Mouse (Mus musculus) lung, postnatal 36 days (tissue): Measurements from ENCODE around the gene A3galt2.

Source experiments
- DNase-seq: peaks from one replicate; pipeline ENCODE4 v3.0.0; 2022; ENCODE audit warnings: mixed read lengths

A3galt2 gene

DNA sequence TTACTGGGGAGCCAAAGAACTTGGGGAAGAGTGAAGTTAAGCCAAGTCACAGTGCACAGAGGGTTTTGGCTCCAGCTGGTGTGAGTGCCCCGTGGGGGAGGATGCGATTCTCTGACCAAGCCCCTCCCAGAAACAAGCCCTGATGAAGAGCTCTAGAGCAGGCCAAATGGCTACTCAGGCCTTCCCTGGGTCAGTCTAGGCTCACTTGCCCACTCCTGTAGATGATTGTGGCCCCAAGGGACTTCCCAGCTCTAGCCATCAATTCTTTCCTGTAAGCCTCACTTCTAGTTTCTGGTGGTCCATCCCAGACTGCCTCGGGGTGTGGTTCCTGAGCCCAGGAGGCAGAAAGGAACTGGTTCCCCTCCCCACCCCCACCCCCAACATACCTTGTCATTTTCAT is at the start of gene A3galt2:
Gene A3galt2, plus strand, starts transcription at position 301 of the 400 bp plus-strand sequence.
- DNase-seq = no peak

DNA sequence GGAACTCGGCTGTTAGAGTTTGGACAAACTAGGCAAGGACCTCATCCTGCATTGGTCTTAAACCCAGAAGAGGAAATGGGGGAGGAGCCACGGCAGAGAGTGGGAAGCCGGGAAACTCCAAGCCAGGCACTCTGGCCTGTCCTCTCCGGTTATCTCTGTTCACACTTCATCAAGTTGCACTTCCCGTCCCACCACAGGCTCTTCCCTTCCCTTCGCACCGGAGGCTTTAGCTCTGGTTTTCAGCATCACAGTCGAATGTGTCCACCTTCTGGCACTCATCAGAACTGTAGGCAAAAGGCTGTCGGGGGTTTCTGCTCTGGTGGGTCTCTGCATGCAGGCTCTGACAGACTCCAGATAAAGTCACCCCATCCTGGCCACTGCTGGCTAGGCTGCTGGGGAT is 48.5 kb upstream of the A3galt2 start:
- DNase-seq = peak; percentile 63

DNA sequence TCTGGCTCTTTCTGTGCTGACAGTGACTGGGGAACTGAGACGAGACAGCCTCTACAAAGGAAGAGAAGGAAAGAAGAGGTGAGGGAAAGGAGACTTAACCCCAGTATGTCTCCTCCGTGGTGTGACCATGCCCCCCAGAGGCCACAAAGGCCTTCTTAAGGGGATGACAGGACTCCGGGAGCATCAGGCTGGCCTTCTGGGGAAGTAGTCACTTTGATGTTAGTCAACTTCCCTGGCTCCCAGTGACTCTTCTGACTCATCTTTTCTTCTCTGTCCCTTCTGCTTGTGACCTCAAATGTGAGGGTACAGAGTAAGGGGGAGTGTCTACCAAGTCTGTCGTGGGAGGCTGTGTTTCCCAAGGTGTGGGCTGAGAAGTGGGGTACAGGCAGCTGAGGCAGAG is 47.8 kb upstream of the A3galt2 start:
- DNase-seq = no peak

DNA sequence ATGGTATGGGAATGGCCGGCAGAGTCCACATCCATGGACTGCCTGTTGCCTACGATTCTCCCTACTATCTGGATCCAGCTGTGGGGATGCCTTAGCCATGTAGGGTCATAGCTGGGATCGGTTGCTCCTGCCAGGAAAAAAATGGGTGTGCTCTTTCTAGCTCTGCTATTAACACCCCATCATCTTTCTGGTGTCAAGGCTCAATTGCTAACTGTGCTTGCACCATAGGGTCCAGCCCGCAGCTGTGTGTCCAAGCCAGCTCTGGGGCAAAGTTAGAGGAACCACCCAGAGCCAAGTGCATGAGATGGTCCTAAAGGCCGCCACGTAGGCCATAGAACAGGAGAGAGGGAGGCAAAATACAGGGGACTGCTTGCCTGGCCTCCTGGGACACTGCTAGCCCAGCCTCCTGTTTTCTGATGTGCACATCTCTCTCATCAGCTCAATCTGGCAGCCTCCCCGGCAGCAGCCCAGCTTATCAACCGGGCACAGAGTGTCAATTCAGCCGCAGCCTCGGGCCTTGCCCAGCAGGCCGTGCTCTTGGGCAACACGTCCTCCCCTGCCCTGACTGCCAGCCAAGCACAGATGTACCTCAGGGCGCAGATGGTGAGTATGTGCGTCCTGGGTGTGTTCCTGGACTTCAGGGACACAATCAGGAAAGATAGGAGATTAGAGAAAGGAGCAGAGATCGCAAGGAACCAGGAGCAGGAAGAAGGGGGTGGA is 45.9 kb upstream of the A3galt2 start:
- no peak for DNase-seq

DNA sequence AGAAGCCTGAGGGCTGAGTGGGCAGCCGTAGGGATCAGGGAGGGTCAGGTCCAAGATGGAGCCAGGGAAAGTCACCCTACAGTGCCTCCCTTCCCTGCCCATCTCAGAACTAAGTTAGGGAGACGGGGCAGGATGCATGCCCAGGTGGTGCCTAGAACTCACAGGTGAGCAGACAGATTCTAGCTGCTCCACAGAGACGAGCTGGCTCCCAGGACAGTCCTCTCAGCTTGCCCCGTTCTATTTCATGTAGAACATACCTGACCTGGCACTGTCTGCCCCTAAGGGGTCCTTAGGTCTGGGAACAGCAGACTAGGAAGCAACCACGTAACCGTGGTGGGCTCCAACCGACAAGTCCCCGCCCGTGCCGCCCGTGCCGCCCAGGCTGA is 45.4 kb upstream of the A3galt2 start:
- DNase-seq = no peak

DNA sequence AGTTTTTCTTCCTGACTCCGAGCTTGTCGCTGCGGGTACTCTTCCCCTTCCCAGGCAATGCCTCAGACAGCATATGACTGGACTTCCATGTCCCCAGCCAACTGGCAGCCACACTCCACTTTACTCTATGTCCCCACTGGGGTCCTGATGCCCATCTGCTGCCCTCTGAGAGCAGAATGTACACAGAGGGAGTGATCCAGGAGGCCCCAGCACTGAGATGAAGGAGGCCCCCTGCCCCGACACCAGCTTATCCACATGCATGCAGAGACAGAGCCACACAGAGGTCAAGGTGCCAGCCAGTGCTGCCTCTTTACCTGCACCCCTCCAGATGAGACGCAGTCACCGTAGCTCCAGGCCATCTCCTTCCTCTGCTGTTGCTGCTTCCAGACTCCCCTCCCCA is 44.9 kb upstream of the A3galt2 start:
- no peak for DNase-seq

DNA sequence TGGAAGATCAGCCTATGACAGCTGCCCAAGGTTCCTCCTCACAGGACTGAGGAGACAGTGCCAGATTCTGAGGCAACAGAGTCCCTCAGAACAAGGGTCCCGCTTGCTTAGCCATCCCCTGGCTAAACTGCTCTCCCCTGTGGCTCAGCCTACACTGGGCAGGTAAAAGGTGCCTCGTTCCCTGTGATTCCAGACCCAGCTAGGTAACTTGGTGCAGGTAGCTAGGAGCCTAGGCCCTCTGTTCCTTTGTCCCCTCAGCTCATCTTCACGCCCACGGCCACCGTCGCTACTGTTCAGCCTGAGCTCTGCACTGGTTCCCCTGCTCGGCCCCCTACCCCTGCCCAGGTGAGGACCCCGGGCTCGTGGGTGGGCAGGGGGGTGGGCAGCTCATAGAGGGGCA is 44.4 kb upstream of the A3galt2 start:
- no peak for DNase-seq

DNA sequence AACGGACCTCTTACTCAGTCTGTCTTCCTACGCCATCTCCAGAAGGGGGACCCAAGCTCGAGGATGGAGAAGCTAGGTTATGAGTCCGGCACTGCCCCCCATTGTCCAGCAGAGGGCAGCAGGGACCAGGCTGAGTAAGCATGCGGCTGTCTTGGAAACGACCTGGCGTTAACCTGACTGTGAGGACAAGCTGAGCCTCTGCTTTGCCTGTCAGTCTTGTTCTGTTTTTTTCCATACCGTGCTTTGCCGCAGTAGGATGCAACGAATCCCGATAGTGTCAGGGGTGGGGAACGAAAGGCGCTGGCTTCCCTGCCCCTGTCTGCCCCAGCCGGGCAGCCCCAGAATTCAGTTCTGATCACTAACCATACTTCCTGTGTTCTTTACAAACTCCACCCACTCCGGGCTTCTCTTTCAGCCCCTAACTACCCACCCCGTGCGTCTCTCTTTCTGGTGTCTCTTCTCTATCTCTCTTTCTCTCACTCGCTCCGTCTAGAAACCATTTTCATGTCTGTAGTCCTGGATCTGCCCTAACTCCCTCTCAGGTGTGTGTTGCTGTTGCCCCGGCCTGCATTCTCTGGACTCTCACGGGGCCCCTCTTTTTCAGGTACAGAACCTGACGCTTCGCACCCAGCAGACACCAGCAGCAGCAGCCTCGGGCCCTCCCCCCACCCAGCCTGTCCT is 43.6 kb upstream of the A3galt2 start:
- DNase-seq = peak; percentile 96

DNA sequence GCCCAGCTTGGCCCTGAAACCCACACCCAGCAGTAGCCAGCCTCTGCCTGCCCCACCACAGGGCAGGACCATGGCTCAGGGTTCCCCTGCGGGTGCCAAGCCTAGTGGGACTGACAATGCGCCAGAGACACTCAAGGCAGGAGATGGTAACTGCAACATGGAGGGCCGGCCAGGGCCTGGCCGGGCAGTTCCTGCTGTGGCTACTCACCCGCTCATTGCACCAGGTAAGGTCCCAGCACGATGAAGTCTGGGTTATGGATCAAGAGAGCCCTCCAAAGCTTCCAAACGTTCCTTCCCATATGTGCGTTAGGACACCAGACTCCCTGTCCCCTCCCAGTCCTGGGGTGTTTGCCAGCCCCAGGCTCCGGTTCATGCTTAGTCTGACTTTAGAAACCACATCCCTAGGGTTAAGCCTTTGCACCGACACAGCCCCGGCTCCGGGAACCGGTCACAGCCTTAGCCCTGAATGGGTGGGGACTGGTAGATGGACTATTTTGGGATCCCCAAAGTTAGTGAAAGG is 43.0 kb upstream of the A3galt2 start:
- DNase-seq = no peak

DNA sequence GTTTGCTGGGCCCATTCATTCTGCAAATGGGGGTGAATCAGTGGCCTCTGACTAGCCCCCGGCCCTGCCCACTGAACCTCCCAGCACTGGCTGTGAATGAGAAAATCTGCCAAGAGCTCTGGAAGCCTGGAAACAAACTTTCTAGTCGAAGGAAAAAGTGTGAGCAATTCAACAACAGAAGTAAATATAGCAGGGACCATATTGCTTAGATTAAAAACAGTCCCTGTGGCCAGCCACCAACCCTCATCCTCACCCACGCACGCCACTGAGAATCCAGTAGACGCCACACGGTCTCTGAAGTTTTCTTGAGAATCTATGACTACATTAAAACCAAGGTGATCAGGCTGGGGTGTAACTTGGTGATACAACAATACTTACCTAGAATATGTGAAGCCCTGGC is 42.2 kb upstream of the A3galt2 start:
- no peak for DNase-seq

DNA sequence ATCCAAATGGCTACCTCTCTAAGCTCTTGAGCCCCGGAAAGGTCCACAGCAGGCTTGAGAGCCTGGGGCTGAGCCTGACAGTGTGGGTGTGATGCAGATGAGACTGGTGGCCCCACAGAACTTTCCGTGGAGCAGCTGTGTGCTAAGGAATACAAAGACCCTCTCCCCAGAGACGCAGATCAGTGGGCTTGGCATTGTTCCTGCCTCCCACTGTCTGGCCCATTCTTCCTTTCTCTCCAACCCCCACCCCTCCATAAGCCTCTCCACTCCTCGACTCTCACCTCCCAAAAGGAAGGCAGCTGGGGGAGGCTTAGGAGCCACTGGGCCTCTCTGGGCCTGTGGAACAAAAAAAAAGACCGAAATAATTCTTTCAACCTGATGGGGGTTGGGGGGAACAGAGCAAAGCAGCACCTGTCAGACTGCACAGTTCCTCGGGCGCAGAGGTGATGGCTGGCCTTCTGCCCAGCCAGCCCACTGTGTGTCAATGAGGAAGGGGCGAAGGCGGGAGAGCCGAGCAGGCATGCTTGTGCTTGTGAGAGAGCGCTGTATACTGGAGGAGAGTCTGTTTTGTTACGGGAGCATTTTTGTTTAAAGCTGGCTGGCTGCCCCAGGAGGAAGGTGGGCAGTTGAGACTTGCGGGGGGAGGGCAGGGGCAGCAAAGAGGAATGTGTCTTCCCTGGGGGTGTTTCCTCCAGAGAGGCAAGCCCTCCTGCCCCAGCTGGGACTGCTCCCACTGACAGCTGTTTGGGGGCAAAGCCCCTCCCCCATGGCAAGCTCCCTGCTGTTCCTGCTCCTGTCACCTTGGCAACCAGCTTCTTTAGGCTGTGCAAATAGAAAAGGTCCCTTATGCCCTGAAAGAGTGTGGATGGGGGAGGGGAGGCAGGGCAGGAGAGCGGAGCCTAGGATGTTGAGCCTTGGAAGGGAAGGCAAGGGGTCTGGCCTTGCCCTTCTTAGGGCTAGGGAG is 39.6 kb upstream of the A3galt2 start:
- DNase-seq = peak; percentile 50

DNA sequence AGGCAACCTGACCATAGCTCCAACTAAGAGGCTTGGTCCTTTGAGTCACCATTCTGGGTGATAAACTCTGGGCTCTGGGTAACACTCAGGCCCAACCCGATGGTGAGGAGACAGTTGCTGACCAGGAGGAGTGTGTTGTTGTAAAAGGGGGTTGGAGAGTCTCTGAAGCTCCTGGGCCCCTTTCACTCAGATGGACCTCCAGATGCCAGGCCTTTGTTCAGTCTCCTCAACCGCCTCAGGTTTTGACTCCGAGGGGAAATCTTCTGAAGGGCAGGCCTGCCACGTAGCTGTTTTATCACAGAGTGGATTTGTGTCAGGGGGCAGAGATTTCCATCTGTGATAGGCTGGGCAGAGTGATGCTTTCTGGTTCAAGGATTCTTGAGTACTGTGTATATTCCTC is 38.9 kb upstream of the A3galt2 start:
- DNase-seq = no peak

DNA sequence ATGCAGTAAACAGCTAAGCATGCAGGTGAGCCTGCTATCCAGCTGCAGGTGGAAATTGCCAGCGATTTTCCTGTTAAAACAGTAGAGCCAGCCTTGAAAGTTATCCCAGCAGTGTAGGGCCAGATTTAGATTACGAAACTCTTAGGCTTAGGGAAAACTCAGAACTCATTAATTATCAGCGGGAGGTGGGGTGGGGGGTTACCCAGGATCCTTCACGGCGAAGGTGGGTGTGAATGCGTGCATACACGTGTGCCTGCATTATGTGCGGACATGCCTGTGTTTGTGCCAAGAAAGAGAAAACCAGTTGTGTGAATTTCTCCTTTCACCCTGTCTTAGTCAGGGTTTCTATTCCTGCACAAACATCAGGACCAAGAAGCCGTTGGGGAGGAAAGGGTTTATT is 38.4 kb upstream of the A3galt2 start:
- no peak for DNase-seq

DNA sequence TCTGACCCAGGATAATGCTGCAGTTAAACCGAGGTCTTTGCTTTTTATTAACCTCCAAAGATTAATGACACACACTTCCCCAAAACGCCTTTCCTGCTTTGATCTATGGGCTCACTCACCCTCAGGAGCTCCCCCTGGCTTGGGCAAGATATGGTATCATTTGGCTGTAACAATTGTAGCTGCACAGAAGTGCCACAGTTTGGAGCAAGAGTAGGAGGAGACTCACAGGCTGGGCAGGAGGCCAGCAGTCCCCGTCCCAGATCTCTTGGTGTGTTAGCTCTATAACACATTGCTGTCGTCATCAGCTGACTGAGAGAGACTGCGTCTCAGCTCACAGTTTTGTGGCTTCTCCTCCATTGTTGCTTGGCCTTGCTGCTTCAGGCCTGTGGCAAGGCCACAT is 35.1 kb upstream of the A3galt2 start:
- DNase-seq = peak; percentile 67

DNA sequence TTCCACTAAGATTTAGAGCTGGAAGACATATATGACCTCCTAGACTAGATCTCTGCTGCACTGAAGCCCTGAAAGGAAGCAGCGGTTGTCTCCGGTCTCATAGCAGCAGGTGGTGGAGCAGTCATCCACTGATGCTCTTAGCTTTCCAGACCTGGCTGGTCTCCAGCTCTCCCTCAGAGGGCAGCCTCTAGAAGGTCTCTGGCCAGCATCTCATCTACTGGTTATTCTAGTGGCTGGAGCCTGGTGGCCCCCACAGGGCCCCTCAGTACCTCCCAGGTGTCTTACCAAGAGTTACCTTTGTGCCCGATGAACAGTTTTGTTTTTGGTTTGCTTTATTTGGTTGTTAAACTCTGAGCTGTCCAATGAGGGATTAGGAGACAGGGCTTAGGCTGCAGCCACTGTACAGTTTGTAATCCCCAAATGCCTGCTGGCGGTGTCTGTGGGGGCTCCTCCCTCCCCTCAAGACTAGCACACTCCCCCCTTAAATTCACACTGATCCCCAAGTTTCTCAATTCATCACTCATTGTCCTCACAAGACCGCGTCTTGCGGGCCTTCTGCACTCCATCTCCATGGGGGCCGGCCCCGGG is 34.0 kb upstream of the A3galt2 start:
- DNase-seq = no peak

DNA sequence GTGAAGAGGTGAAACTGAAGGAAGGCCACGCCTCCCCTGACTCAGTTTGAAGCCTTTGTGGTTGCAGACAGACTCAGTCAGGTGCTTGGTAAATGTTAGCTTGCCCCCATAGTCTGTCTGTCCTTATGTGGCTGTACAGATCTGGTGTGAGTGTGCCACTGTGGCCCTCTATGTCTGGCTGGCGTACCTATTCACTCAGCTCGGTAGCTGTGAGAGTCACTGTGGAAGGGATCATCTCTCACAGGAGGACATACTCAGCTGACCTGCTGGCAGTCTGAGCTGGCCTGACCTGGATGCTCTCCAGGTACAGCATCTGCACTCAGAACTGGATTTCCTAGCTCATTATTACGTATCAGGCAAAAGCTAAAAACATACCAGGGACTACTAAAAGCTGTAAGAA is 33.4 kb upstream of the A3galt2 start:
- no peak for DNase-seq

DNA sequence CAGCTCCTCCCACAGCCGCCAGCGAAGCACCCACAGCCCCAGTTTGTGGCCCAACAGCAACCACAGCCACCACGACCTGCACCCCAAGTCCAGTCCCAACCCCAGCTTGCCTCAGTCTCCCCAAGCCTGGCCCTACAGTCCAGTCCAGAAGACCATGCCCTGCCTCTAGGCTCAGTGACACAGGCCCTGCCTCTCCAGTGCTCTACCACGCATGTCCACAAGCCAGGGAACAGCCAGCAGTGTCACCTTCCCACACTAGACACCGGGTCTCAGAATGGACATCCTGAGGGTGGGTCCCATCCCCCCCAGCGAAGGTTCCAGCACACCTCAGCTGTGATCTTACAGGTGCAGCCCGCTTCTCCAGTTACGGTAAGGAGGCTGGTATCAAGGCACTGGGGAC is 32.2 kb upstream of the A3galt2 start:
- no peak for DNase-seq

DNA sequence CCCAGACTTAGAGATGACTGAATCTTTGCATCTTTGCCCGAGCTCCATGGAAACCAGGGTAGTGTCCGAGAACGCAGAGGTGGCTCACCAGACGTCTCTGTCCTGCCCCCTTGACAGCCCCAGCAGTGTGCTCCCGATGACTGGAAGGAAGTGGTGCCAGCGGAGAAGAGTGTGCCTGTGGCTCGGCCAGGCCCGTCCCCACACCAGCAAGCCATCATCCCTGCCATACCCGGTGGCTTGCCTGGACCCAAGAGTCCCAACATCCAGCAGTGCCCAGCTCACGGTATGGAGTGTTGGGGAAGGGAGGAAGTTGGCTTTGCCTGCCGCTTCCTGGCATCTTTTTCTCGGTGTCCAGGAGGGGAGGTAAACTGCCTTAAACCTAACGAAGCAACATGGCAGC is 31.7 kb upstream of the A3galt2 start:
- no peak for DNase-seq

DNA sequence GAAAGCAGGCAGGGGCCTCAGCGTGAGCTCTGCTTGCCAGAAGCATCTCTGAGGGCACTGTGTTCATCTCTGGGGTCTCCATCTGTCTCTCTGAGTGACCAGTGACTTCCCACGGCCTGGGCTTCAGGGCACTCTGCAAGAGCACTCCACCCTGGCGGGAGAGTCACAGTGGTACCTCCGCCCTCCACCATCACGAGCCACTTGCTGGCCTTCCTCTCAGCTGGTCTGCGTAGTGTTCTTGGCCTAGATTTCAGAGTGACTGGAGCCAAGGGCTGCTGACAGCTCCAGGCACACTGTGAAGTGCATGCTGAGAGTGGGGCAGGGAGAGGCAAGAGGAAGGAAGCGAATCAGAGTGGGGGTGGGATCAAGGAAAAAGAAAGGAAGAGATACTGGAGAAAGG is 31.1 kb upstream of the A3galt2 start:
- DNase-seq = peak; percentile 73

DNA sequence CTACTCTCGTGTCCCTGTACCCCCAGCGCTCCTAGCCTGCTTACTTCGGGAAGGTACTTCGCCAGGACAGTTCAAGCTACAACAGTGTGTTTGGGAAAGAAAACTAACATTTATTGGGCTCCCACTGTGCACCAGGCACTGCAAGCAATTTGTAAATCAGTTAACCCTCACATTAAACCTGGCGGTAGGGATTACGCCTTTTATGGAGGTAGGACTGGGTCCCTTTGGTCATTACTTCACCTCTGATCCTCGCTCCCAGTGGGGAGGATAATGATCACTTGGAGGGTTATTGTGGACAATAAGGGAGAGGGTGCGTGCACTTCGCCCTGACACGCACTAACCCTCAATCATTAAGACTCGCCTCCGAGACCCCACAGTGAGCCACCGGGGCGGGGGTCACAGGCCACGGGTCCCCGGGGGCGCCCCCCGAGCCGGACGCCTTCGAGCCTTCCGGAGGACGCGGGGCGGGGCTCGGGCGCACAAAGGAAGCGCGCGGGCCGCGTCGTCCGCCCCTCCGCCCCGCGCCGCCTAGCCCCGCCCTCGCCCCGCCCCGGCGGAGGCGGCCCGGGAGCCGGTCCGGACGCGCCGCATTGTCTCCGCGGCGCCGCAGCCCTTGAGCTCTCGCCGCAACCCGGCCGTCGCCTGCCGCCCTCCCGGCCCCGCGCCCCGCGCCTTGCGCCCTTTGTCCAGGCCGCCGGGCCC is 28.0 kb upstream of the A3galt2 start:
- DNase-seq = peak; percentile 89

DNA sequence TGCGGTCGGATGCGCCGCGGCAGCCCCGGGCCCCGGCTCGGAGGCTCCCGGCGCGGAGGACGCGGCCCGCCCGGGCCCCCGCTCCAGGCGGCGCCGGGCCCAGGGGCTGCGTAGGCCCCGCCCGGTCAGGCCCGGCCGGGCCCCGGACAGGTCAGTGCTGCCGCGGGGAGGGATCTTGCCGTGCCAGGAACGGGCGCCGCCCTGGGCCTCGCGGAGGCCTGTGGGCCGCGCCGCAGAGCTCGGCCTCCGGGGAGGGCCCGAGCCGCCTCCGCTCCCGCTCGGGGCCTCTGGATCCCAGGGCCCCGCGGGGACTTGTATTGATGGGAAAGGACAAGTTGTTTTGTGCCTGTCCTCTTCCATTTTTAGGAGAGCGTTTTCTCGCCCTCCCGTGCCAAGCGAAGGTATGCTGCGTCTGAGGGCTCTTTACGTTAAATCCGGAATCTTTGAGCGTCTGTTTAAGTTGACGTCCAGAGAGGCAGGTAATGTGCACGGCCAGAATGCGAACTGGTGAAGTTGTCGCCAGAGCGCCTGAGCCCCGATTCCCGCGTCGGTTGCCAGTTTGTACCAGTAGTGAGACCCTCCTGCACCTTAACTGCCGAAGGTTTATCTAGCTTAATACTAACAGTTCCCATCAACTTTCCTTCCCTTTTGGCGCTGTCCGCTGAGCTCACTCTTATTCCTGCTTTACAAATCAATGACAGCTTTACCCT is 27.3 kb upstream of the A3galt2 start:
- DNase-seq = peak; percentile 69

DNA sequence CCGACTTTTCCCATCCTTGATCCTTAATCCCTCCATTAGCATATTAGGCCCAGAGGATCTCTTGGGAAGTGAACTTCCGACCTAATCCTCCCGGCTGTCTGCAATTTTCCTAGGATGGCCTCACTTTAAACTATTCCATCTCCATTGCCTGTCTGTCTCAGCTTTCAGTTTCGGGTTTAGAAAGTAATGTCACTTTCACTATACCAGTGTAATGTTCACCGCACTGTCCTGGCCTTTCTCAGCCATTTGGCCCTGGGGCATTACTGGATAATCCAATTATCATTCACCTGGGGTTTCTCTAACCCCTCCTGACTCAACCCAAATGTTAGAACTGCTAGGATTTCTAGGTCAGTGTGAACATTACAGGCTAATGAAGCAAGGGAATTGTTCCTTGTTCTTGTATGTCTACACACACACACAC is 26.7 kb upstream of the A3galt2 start:
- DNase-seq = no peak
